Mouse (Mus musculus): ENCODE data around the gene Card14.

- TF ChIP-seq CTCF (IDR thresholded peaks at IDR 0.05; ENCODE audit: borderline replicate concordance, extremely low read depth, insufficient read depth, insufficient read length) (no peak), POLR2A (IDR thresholded peaks at IDR 0.05; ENCODE audit: borderline replicate concordance, extremely low read depth, insufficient read depth, insufficient read length, poor library complexity, severe bottlenecking) (no peak)
Measured at GRCm38 (mm10) chr11:119391386-119392000, 83.9 kb downstream of the Card14 start.

All from brain, embryonic 14.5 days (tissue).